Mouse (Mus musculus): ENCODE results near the gene Zfp54. TPM values are rescaled to one million over a fixed set of nuclear protein-coding genes. Genes with fewer than 3 reads are reported as not detected.
"Not testable (repeated sequence)": the region's sequence is repeated elsewhere in the genome, so short reads cannot be mapped to it uniquely, and the experiment has no call there.

Zfp54 gene
- polyA plus RNA-seq, 1 experiment from 2014 or later: 5.7 TPM

DNA sequence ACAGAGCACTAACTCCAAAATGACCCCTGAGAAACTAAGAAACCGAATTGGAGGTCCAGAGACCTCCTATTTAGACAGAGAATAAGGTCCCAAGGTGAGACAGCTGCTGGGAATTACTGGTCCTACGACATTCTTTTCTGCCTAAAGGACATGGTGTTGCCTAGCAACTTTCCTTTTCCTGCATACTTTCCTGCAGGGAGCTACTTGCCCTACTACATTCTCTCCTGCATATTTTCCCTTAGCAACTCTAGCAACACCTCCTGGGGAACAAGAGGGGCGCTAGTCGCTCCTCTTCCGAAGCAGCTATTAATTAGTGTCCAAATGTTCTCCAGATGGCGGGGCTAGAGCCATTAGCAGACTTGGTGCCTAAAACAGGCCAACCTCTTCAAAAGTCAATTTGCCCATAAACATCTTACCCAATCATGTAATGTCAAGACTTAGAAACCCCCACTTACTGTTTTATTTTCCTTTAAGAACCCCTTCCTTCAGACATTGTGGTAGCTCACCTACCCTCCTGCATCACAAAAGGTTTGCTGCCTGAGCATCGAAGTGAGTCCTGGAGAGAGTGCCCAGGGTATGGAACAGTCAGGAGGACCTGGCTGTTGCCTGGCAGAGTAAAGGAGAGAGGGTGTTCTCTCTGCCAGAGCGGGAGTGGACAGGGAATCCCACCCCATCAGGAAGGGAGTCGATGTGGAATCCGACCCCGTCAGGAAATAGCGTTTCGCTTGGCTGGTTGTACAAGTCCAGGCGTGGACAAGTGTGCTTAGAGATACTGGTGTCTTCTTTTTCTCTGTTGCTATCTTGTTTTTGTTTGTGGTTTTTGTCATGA lies 50.5 kb downstream of the Zfp54 start:
- Histone ChIP-seq H3K4me3 (no peak overlapping the region), H3K27me3 (no peaks in the 10 kb centered on the region), H3K27ac (replicated peaks) (no peak overlapping the region), H3K36me3 (no peaks in the 10 kb centered on the region), H3K9ac (no peak overlapping the region), H3K4me2 (no peak overlapping the region), H3K4me1 (replicated peaks) (0 out of 2 replicates have a peak, but pooled peaks cover 3% of the 10 kb centered on the region), H3K9me3 (no peaks in the 10 kb centered on the region)
- WGBS: 32% methylated on average over 14 of the region's 14 CpGs
- no peak for ATAC-seq (ENCODE audit: low FRiP score, low read depth)

DNA sequence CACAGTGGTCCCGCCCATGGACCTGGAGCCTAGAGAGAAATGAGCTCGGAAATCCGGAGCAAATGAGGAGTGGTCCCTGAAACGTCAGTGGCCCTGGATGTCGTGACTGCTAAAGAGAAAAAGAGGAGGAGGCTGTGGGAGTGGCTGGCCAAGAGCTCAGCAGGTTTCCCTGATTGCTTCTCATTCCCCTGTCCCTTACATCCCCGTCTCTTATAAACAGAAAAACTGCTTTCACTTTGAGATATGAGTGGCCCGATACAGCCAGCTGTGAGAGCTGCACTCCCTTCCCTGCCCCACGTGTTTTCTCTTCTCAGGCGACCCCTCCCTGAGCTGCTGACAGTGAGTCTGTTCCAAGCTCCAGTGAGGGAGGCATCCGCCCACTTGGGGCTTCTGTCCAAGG lies 51.7 kb downstream of the Zfp54 start:
- not testable (repeated sequence) for H3K4me3 ChIP-seq
- 34% methylated on average over 10 of the region's 10 CpGs for WGBS

DNA sequence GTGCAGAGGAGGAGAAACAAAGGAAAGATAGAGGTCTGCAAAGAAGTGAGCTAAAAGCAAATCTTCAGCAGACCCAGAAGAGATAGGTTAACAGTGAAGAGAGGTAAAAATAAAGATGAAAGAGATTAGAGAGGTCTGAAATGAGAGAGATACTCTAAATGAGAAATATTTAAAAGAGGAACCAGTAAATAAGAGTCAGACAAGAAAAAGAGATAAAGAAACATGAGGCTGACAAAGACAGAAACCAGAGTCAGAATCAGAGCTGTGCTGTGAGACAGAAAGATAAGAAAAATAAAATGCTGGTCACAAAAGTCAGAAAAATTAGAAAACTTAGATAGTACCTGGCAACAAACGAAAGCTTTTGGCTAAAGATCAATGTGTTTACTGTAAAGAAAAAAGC lies 52.3 kb downstream of the Zfp54 start:
- WGBS: 83% methylated on average over 1 of the region's 1 CpGs
- ATAC-seq (ENCODE audit: low FRiP score, low read depth); H3K9ac ChIP-seq; H3K4me3 ChIP-seq; H3K27me3 ChIP-seq; H3K4me2 ChIP-seq; H3K27ac ChIP-seq (replicated peaks); H3K36me3 ChIP-seq; H3K4me1 ChIP-seq (replicated peaks); H3K9me3 ChIP-seq: not testable (repeated sequence)

More for the DNA sequence above, 51.7 kb downstream of the Zfp54 start:
- not testable (repeated sequence) for H3K36me3 ChIP-seq; H3K27ac ChIP-seq (replicated peaks); ATAC-seq (ENCODE audit: low FRiP score, low read depth); H3K27me3 ChIP-seq; H3K9me3 ChIP-seq; H3K9ac ChIP-seq; H3K4me2 ChIP-seq; H3K4me1 ChIP-seq (replicated peaks)

DNA sequence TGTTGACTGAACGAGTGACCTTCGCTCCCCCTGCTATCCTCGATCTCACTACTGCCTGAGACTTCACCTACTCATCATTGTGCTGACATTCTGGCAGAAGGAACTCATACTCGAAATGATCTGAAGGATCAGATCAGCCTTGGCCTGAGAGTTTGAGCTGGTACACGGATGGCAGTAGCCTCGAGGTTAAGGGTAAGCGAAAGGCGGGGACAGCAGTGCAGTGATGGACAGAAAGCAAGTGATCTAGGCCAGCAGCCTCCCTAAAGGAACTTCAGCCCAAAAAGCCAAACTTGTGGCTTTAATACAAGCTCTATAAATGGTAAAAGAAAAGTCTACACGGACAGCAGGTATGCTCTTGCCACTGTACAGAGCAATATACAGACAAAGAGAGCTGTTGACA lies 53.3 kb downstream of the Zfp54 start:
- 86% methylated on average over 4 of the region's 9 CpGs for WGBS
- H3K27me3 ChIP-seq; ATAC-seq (ENCODE audit: low FRiP score, low read depth): not testable (repeated sequence)

DNA sequence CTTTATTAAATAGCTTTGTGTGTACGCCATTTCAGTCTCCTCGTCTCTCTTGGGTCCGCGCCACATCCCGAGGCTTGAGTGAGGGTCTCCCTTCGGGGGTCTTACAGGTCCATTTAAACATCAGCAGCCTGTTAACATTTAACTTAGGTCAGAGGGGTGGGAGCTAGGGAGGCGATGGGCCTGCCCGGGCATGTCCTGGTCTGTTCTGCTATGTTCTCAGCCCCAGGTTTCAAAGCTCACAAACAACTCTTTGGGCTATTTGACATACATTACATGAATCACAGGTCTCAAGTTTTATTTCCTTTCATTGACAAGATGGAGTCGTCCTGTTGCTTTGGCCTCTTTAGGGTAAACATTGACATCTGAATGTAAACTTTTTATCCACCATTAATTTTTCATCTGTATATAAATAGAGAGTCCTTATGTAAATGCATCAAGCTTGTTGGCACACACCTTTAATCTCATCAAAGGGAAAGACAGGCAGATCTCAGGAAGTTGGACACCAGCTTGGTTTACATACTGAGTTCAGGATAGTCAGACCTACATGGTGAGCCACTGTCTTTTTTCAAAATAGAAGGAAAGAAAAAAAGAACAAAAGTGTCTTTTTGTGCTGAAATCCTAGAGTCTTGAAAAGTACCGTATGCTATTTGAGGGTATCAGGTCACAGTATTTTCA lies 55.2 kb downstream of the Zfp54 start:
- H3K4me1 ChIP-seq (replicated peaks); H3K9ac ChIP-seq; H3K9me3 ChIP-seq; ATAC-seq (ENCODE audit: low FRiP score, low read depth); H3K4me2 ChIP-seq; H3K27ac ChIP-seq (replicated peaks); H3K36me3 ChIP-seq; H3K27me3 ChIP-seq; H3K4me3 ChIP-seq: not testable (repeated sequence)
- 91% methylated on average over 9 of the region's 10 CpGs for WGBS

More for the DNA sequence above, 53.3 kb downstream of the Zfp54 start:
- not testable (repeated sequence) for H3K36me3 ChIP-seq; H3K4me1 ChIP-seq (replicated peaks); H3K4me2 ChIP-seq; H3K27ac ChIP-seq (replicated peaks); H3K4me3 ChIP-seq; H3K9me3 ChIP-seq; H3K9ac ChIP-seq

Other genes with a start within 250 kb of the Zfp54 start
- gene Vmn1r234, start 197.1 kb upstream of the Zfp54 start, polyA plus RNA-seq (2015; fragmentation: Nextera tagmentation; extraction: Ambion mirVana): not detected in 2 replicates
- gene Vmn1r235, start 166.8 kb upstream of the Zfp54 start, polyA plus RNA-seq (2015; fragmentation: Nextera tagmentation; extraction: Ambion mirVana): not detected in 2 replicates
- not detected in 2 replicates for gene Vmn1r236, start 140.3 kb upstream of the Zfp54 start, polyA plus RNA-seq (2015; fragmentation: Nextera tagmentation; extraction: Ambion mirVana)
- not detected in 2 replicates for gene Vmn1r237, start 111.4 kb upstream of the Zfp54 start, polyA plus RNA-seq (2015; fragmentation: Nextera tagmentation; extraction: Ambion mirVana)
- gene Zfp677, start 39.5 kb upstream of the Zfp54 start, polyA plus RNA-seq (2015; fragmentation: Nextera tagmentation; extraction: Ambion mirVana): 4.7 TPM in 2 replicates
- gene Zfp51, start 27.1 kb downstream of the Zfp54 start, polyA plus RNA-seq (2015; fragmentation: Nextera tagmentation; extraction: Ambion mirVana): 11.7 and 12.7 TPM in 2 replicates
- gene Zfp53, start 65.8 kb downstream of the Zfp54 start, polyA plus RNA-seq (2015; fragmentation: Nextera tagmentation; extraction: Ambion mirVana): 9.4 and 9.5 TPM in 2 replicates
- gene Zfp52, start 112.3 kb downstream of the Zfp54 start, polyA plus RNA-seq (2015; fragmentation: Nextera tagmentation; extraction: Ambion mirVana): 2.2 and 2.3 TPM in 2 replicates
- 19.2 and 20.5 TPM in 2 replicates for gene Zfp948, start 143.8 kb downstream of the Zfp54 start, polyA plus RNA-seq (2015; fragmentation: Nextera tagmentation; extraction: Ambion mirVana)
- 11.8 and 12.3 TPM in 2 replicates for gene Zfp983, start 227.4 kb downstream of the Zfp54 start, polyA plus RNA-seq (2015; fragmentation: Nextera tagmentation; extraction: Ambion mirVana)